Mouse (Mus musculus) heart, postnatal 0 days (tissue): ENCODE measurements at regions not wholly inside any gene's neighbourhood (a gene's known extent, or its start where the extent isn't known, plus 50 kb on each side); places are given as distances from the start of the nearest gene placed in this dataset.

Experiments
- ATAC-seq: fragments of 200-750 bp; cut with Nextera tagmentation; 2 replicates; pipeline ENCODE4 v1.8.0; 2017; ENCODE audit warnings: low read depth, moderate number of reproducible peaks, moderate library complexity; ENCODE audit not compliant: insufficient read depth
- DNase-seq: peaks from one replicate; pipeline ENCODE4 v3.0.0-alpha.2; 2016; ENCODE audit warnings: low spot score
- H3K27ac ChIP-seq: fragments of 300-500 bp; sonication (generic); 2 replicates; pipeline ENCODE4 v1.5.1; 2014; ENCODE audit warnings: low read depth, mild to moderate bottlenecking
- H3K27me3 ChIP-seq: fragments of 300-500 bp; sonication (generic); 2 replicates; pipeline ENCODE4 v1.6.1; 2014; ENCODE audit warnings: low read length, mixed read lengths; ENCODE audit not compliant: control insufficient read depth, insufficient read depth
- H3K36me3 ChIP-seq: fragments of 300-500 bp; sonication (generic); replicated peaks from 2 replicates; pipeline ENCODE4 v1.6.1; 2014; ENCODE audit warnings: low read length, mixed read lengths; ENCODE audit not compliant: control insufficient read depth, insufficient read depth
- H3K4me1 ChIP-seq: fragments of 300-500 bp; sonication (generic); 2 replicates; pipeline ENCODE4 v1.6.1; 2014; ENCODE audit warnings: antibody characterized with exemption; ENCODE audit not compliant: control insufficient read depth, insufficient read depth
- H3K4me2 ChIP-seq: fragments of 300-500 bp; sonication (generic); 2 replicates; pipeline ENCODE4 v1.6.1; 2014; ENCODE audit warnings: low read depth, mild to moderate bottlenecking, low read length, moderate library complexity
- H3K4me3 ChIP-seq: fragments of 300-500 bp; sonication (generic); 2 replicates; pipeline ENCODE4 v1.5.1; 2014; ENCODE audit warnings: low read depth, low read length
- H3K9ac ChIP-seq: fragments of 300-500 bp; sonication (generic); replicated peaks from 2 replicates; pipeline ENCODE4 v1.6.1; 2014; ENCODE audit warnings: low read depth, low read length, mixed read lengths
- H3K9me3 ChIP-seq: fragments of 300-500 bp; sonication (generic); replicated peaks from 2 replicates; pipeline ENCODE4 v1.6.1; 2016; ENCODE audit warnings: low read length; ENCODE audit not compliant: control insufficient read depth
- CTCF ChIP-seq: IDR thresholded peaks from 2 replicates; pipeline ENCODE4 v1.5.1; 2016; ENCODE audit warnings: antibody characterized with exemption, control low read depth, low read depth
- EP300 ChIP-seq: IDR thresholded peaks from 2 replicates; pipeline ENCODE4 v1.6.1; 2016; ENCODE audit warnings: antibody characterized with exemption, low read depth
- WGBS: fragments of 180-500 bp; shearing (Covaris S2); extraction: QIAGEN DNeasy Blood & Tissue Kit; methylation state at CpG from one replicate; pipeline ENCODE4 v1.1.7; 2014; 5-methylcytosine and 5-hydroxymethylcytosine counted together

DNA sequence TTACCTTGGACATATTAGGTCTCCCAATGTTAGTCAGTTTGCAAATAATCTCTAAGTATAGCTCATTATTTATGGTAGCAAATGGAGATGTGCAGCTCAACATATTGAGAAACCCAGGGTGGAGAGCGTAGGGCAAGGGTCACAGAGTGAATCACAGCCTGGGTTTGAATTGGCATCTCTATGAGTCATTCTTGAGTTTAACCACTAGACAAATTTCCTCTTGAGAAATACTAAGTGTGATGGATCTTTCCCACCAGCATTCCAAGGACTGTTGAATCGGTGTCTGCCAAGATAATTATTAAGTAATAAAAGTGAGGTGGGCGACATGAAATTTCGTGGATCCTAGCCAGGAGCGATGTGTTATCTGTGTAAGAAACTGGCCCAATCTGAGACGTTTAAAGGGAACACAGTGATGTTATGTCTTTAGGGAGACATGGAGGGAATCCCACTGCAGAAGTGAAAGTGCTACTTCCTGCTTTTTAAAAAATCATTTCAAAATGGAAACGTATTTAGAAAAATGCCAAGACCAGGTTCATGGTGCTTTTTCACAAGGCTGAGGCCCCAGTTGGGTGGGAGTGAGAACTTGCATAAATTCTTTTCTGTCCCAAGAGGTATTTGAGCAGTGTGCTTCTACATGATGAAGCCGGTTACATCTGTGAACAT, 251.3 kb upstream of the Ptger4 start:
- H3K4me1 ChIP-seq, result no peaks in the 10 kb centered on the region
- H3K4me3 ChIP-seq, result no peak overlapping the region
- TF ChIP-seq CTCF, result no peak
- TF ChIP-seq EP300, result no peak
- H3K9ac ChIP-seq, result no peak overlapping the region
- no peaks in the 10 kb centered on the region for H3K27me3 ChIP-seq
- no peak overlapping the region for H3K4me2 ChIP-seq
- 63% methylated on average over 8 of the region's 8 CpGs for WGBS
- no peak for DNase-seq
- no peak overlapping the region for H3K27ac ChIP-seq
- no peaks in the 10 kb centered on the region for H3K36me3 ChIP-seq
- no peaks in the 10 kb centered on the region for H3K9me3 ChIP-seq
- no peak for ATAC-seq

DNA sequence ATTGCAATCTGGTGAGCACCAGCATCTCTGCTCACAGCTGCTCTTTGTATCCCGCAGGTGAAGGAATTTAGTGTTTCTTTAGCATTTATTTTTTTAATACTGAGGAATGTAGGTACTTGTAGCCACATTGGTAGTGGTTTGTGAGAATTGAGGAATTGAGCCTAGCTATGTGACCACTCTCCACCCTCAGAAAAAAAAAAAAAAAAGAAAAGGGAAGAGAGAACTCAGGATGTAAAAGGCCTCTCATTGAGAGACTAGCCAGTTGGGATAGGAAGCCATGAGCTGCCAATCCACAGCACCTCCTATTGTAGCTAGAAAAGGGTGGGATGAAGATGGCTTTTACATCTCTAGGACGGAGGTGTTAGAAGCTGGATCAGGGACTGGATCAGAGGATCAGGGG, 252.0 kb upstream of the Ptger4 start:
- Histone ChIP-seq H3K27ac (no peak overlapping the region), H3K36me3 (no peaks in the 10 kb centered on the region), H3K9me3 (no peaks in the 10 kb centered on the region), H3K4me1 (no peaks in the 10 kb centered on the region), H3K27me3 (no peaks in the 10 kb centered on the region), H3K9ac (no peak overlapping the region), H3K4me2 (no peak overlapping the region), H3K4me3 (no peak overlapping the region)
- TF ChIP-seq CTCF (no peak), EP300 (no peak)
- ATAC-seq, result no peak
- WGBS, result 84% methylated on average over 2 of the region's 2 CpGs
- DNase-seq, result no peak

DNA sequence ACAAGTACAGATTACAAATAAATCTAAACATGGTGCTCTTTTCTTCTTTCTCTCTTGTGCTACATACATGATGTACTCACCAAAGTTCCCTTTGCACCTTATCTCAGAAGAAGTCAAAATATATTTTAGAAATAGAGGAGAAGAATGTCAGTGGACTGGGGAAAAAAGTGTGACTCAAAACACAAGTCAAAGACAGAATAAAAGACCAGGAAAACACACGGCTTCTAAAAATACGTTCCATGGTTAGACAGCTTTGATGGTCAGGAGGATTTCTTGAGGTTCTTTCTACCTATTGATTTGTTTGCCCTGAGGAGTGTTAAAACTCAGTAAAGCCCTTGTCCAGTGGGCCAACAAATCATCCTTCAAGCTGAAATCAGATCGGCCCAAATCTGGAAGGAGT, 260.5 kb upstream of the Ptger4 start:
- TF ChIP-seq CTCF (no peak), EP300 (no peak)
- Histone ChIP-seq H3K9ac (no peak overlapping the region), H3K4me2 (no peak overlapping the region), H3K9me3 (no peaks in the 10 kb centered on the region), H3K27me3 (no peaks in the 10 kb centered on the region), H3K36me3 (no peaks in the 10 kb centered on the region), H3K27ac (no peak overlapping the region), H3K4me1 (no peaks in the 10 kb centered on the region), H3K4me3 (no peak overlapping the region)
- no peak for ATAC-seq
- no peak for DNase-seq
- 87% methylated on average over 3 of the region's 3 CpGs for WGBS

DNA sequence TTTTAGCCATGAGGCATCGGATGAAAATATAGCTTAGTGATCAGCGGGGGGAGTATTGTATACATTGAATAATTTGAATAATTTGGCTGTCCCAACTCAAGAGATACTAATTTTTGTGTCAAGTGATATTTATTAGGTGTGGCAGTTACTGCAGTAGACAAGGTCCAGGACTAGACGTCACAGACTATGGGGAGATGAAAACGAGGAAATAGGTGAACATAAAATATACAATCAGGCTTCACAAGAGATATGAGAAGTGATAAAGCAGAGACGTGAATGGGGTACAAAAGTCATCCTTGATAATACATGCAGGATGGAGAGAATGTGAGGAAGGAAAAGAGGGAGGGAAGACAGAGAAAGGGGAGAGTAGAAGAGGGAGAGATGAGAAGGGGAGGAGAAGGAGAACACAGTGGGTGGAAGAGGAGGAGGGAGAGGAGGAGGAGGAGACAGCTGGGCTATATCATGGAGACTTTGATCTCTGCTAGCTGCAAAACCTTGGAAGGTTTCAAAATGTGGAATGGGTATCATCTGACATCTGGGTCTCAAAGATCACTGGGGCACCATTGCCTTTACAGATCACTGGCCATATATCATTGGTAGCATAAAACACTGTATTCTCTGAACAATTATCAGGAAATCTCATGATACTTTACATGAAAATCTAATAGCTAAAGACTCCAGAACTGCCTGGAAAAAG, 263.0 kb upstream of the Ptger4 start:
- WGBS, result 65% methylated on average over 5 of the region's 5 CpGs
- no peak overlapping the region for H3K27ac ChIP-seq
- no peak for ATAC-seq

DNA sequence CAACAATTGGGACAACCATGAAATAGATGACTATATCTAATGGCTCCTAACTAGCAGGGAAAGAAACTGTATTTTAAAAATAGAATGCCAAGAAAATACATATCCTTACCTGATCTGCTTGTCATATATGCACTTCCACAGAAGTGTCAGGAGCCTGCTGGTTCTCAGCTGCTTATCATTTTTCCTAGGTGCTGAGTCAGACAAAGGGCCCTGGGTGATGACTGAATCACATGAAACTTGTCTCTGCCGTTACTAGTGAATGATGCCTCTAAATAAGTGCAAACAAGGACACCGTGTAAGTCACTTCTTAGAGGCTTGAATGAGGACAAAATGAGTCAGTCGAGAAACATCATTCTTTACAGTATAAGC, 263.5 kb upstream of the Ptger4 start:
- no peak overlapping the region for H3K4me3 ChIP-seq
- no peaks in the 10 kb centered on the region for H3K9me3 ChIP-seq
- H3K4me1 ChIP-seq, result no peaks in the 10 kb centered on the region
- H3K36me3 ChIP-seq, result no peaks in the 10 kb centered on the region
- DNase-seq, result no peak
- WGBS, result 35% methylated on average over 3 of the region's 3 CpGs
- TF ChIP-seq CTCF, result no peak
- TF ChIP-seq EP300, result no peak
- no peak overlapping the region for H3K9ac ChIP-seq
- H3K27me3 ChIP-seq, result no peaks in the 10 kb centered on the region
- ATAC-seq, result no peak
- H3K27ac ChIP-seq, result no peak overlapping the region
- H3K4me2 ChIP-seq, result no peak overlapping the region

More for the DNA sequence above, 263.0 kb upstream of the Ptger4 start:
- Histone ChIP-seq H3K4me1 (no peaks in the 10 kb centered on the region), H3K9me3 (no peaks in the 10 kb centered on the region), H3K9ac (no peak overlapping the region), H3K36me3 (no peaks in the 10 kb centered on the region), H3K4me2 (no peak overlapping the region), H3K27me3 (no peaks in the 10 kb centered on the region), H3K4me3 (no peak overlapping the region)
- TF ChIP-seq EP300 (no peak), CTCF (no peak)
- DNase-seq, result no peak

DNA sequence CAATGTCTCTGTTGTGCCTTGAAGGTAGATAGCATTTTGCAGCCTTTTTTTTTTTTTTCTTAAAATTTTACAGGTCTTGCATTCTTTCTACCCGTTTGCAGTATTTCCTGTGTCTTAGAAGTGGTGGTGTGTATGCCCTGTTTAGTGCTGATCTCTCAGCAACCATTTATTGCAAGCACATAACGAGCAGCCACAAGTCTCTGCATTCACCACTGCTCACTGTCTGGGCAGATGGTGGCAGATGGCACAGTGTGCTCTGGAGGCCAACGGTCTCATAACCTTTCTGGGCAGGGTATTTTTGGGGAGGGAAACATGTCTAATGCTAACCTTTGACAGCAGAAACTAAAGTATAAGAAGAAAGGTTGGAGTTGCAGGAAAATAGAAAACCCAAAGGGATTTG, 266.1 kb upstream of the Ptger4 start:
- DNase-seq (no peak), ATAC-seq (no peak)
- Histone ChIP-seq H3K9me3 (no peaks in the 10 kb centered on the region), H3K9ac (no peak overlapping the region), H3K27me3 (no peaks in the 10 kb centered on the region), H3K27ac (peak overlapping the region; percentile 4; the same call in 1 of the 2 replicates), H3K4me3 (no peak overlapping the region), H3K4me2 (no peak overlapping the region), H3K4me1 (no peaks in the 10 kb centered on the region), H3K36me3 (no peaks in the 10 kb centered on the region)
- no peak for TF ChIP-seq EP300
- no peak for TF ChIP-seq CTCF
- WGBS, result 55% methylated on average over 3 of the region's 3 CpGs
